Mouse (Mus musculus) heart, postnatal 0 days (tissue): ENCODE data around the gene Olfr47. TPM values are rescaled to one million over a fixed set of nuclear protein-coding genes. Genes with fewer than 3 reads are reported as not detected.

Experiments used
- ATAC-seq: fragments of 200-750 bp; cut with Nextera tagmentation; 2 replicates; pipeline ENCODE4 v1.8.0; 2017; ENCODE audit warnings: low read depth, moderate number of reproducible peaks, moderate library complexity; ENCODE audit not compliant: insufficient read depth
- DNase-seq: peaks from one replicate; pipeline ENCODE4 v3.0.0-alpha.2; 2016; ENCODE audit warnings: low spot score
- H3K27ac ChIP-seq: fragments of 300-500 bp; sonication (generic); 2 replicates; pipeline ENCODE4 v1.5.1; 2014; ENCODE audit warnings: low read depth, mild to moderate bottlenecking
- H3K27me3 ChIP-seq: fragments of 300-500 bp; sonication (generic); 2 replicates; pipeline ENCODE4 v1.6.1; 2014; ENCODE audit warnings: low read length, mixed read lengths; ENCODE audit not compliant: control insufficient read depth, insufficient read depth
- H3K36me3 ChIP-seq: fragments of 300-500 bp; sonication (generic); replicated peaks from 2 replicates; pipeline ENCODE4 v1.6.1; 2014; ENCODE audit warnings: low read length, mixed read lengths; ENCODE audit not compliant: control insufficient read depth, insufficient read depth
- H3K4me1 ChIP-seq: fragments of 300-500 bp; sonication (generic); 2 replicates; pipeline ENCODE4 v1.6.1; 2014; ENCODE audit warnings: antibody characterized with exemption; ENCODE audit not compliant: control insufficient read depth, insufficient read depth
- H3K4me2 ChIP-seq: fragments of 300-500 bp; sonication (generic); 2 replicates; pipeline ENCODE4 v1.6.1; 2014; ENCODE audit warnings: low read depth, mild to moderate bottlenecking, low read length, moderate library complexity
- H3K4me3 ChIP-seq: fragments of 300-500 bp; sonication (generic); 2 replicates; pipeline ENCODE4 v1.5.1; 2014; ENCODE audit warnings: low read depth, low read length
- H3K9ac ChIP-seq: fragments of 300-500 bp; sonication (generic); replicated peaks from 2 replicates; pipeline ENCODE4 v1.6.1; 2014; ENCODE audit warnings: low read depth, low read length, mixed read lengths
- H3K9me3 ChIP-seq: fragments of 300-500 bp; sonication (generic); replicated peaks from 2 replicates; pipeline ENCODE4 v1.6.1; 2016; ENCODE audit warnings: low read length; ENCODE audit not compliant: control insufficient read depth
- CTCF ChIP-seq: IDR thresholded peaks from 2 replicates; pipeline ENCODE4 v1.5.1; 2016; ENCODE audit warnings: antibody characterized with exemption, control low read depth, low read depth
- EP300 ChIP-seq: IDR thresholded peaks from 2 replicates; pipeline ENCODE4 v1.6.1; 2016; ENCODE audit warnings: antibody characterized with exemption, low read depth
- WGBS: fragments of 180-500 bp; shearing (Covaris S2); extraction: QIAGEN DNeasy Blood & Tissue Kit; methylation state at CpG from one replicate; pipeline ENCODE4 v1.1.7; 2014; 5-methylcytosine and 5-hydroxymethylcytosine counted together
- polyA plus RNA-seq: library from polyadenylated mRNA; unstranded; fragments of >200 nt; fragmentation: Nextera tagmentation; extraction: Ambion mirVana; gene quantifications from 2 replicates; pipeline ENCODE4 v1.2.1, GENCODE M21; 2015
- total RNA-seq: library from RNA; depleted of rRNA; stranded (reverse); fragments of >200 nt; gene quantifications from 2 replicates; pipeline ENCODE4 v1.2.3, GENCODE M21; 2014; ENCODE audit warnings: low replicate concordance; rRNA removed

Olfr47 gene
- total and polyA plus RNA-seq, 2 experiments from 2014 or later = not detected

DNA sequence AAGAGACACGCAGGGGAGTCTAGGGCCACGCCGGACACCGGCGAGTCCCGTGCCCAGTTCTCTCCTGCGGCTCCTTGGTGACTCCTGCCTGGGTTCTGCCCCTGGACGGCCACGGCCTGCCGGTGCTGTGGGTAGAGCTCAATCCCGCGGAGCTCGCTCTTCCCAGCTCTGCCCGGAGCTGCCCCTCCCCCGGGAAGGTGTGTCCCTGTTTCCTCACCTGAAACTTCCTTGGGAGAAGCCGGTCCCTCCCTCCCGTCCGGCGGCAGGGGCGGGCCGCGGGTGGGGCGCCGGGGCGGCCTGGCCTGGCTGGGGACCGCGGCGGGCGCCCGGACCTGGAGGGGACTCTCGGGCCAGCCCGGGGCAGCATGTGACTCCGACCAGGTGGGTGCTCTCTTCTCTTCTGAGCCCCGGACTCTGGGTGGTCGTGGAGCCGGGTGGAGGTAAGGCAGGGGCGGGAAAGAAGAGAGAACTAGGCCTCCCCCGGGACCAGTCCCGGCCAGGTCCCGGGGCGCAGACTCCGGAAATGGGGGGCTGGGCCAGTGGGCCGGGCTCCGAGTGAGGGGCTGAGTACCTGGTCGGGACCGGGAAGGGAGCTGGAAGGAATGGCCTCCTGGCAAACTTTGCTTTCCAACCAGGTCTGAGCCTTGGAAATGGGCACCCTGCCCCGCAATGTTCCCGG, 34.2 kb downstream of the Olfr47 start, which contains the start of gene Arhgef5:
Gene Arhgef5 (plus strand): TSS at position 220 of the 679 bp plus-strand sequence.
- DNase-seq = peak; percentile 21
- under 1% methylated on average over 42 of the region's 48 CpGs for WGBS
- peak within 1 kb of the TSS; percentile 73 for H3K27ac ChIP-seq
- no peaks in the 10 kb centered on the region for H3K36me3 ChIP-seq
- peaks cover 8% of the 10 kb centered on the region; the same call in 1 of the 2 replicates for H3K4me1 ChIP-seq
- no peaks in the 10 kb centered on the region for H3K9me3 ChIP-seq
- H3K27me3 ChIP-seq = no peaks in the 10 kb centered on the region
- peak; percentile 71 for ATAC-seq
- peak within 1 kb of the TSS; percentile 90 for H3K4me2 ChIP-seq
- no peak for TF ChIP-seq CTCF
- no peak for TF ChIP-seq EP300
- H3K4me3 ChIP-seq = peak within 1 kb of the TSS; percentile 72
- H3K9ac ChIP-seq = peak within 1 kb of the TSS; percentile 91

GRCm38 (mm10) chr6:43266356-43266755, 35.0 kb downstream of the Olfr47 start:
- H3K36me3 ChIP-seq = no peaks in the 10 kb centered on the region
- H3K27me3 ChIP-seq = no peaks in the 10 kb centered on the region
- peaks cover 8% of the 10 kb centered on the region; the same call in 1 of the 2 replicates for H3K4me1 ChIP-seq
- ATAC-seq (peak; percentile 69), DNase-seq (peak; percentile 47)
- H3K9me3 ChIP-seq = no peaks in the 10 kb centered on the region
- 3% methylated on average over 8 of the region's 8 CpGs for WGBS
- peak overlapping the region; percentile 91 for H3K9ac ChIP-seq
- peak overlapping the region; percentile 90 for H3K4me2 ChIP-seq
- H3K27ac ChIP-seq = peak overlapping the region; percentile 73
- peak overlapping the region; percentile 72 for H3K4me3 ChIP-seq
- TF ChIP-seq CTCF = no peak
- no peak for TF ChIP-seq EP300

DNA sequence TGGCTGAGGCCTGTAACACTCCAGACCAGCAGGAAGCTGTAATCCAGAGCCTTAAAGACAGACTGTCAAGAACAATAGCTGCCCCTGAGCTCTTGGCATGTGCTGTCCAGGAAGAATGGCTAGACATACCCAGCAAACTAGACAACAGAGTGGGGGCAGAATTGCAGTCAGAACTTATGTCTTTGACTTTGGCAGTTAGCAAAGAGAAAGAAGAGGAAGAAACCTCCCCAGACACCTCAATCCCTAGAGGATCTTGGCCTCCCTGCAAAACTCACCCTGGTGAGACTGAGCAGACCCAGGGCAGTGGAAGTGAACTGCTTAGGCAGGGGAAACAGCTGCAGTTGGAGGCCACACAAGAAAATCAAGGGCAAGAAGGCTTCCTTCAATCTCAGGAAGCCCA, 41.3 kb downstream of the Olfr47 start:
- Histone ChIP-seq H3K9ac (no peak overlapping the region), H3K36me3 (peaks cover 34% of the 10 kb centered on the region; the same call in 1 of the 2 replicates), H3K4me1 (no peaks in the 10 kb centered on the region), H3K4me2 (no peak overlapping the region), H3K4me3 (no peak overlapping the region), H3K27me3 (no peaks in the 10 kb centered on the region), H3K27ac (peak overlapping the region; percentile 68), H3K9me3 (no peaks in the 10 kb centered on the region)
- peak; percentile 45 for DNase-seq
- TF ChIP-seq EP300 (no peak; the same call in 1 of the 2 replicates), CTCF (no peak)
- ATAC-seq = peak; percentile 78

DNA sequence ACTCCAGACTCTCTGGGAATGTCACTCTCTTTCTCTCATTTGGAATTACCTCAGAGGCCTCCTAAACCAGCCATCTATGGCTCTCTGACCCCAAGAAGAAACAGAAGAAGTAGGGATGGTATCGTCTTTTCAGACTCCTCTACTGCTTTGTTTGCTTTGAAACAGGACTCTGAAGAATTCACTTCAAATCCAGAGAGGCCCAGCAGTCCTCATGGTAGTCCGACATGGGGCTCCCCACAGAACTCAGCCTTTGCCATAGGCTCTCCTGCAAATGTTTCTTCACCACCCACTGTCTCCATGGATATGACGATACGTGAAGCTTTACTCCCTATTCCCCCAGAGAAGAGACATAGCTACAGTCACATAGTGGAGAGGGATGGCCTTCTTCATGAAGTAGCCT, 42.8 kb downstream of the Olfr47 start:
- H3K27ac ChIP-seq = no peak overlapping the region

GRCm38 (mm10) chr6:43278247-43278646, 46.9 kb downstream of the Olfr47 start:
- DNase-seq = peak; percentile 46
- ATAC-seq = no peak
- Histone ChIP-seq H3K4me1 (no peaks in the 10 kb centered on the region), H3K27me3 (no peaks in the 10 kb centered on the region), H3K9me3 (no peaks in the 10 kb centered on the region), H3K9ac (no peak overlapping the region), H3K36me3 (peaks cover 64% of the 10 kb centered on the region), H3K4me3 (no peak overlapping the region), H3K27ac (no peak overlapping the region), H3K4me2 (no peak overlapping the region)
- TF ChIP-seq CTCF (peak; percentile 65), EP300 (no peak)

More for the DNA sequence above, 42.8 kb downstream of the Olfr47 start:
- Histone ChIP-seq H3K9ac (no peak overlapping the region), H3K4me1 (no peaks in the 10 kb centered on the region), H3K36me3 (peaks cover 34% of the 10 kb centered on the region; the same call in 1 of the 2 replicates), H3K4me3 (no peak overlapping the region), H3K27me3 (no peaks in the 10 kb centered on the region), H3K9me3 (no peaks in the 10 kb centered on the region), H3K4me2 (no peak overlapping the region)
- no peak for ATAC-seq
- TF ChIP-seq EP300 (no peak), CTCF (no peak)
- WGBS = 87% methylated on average over 4 of the region's 4 CpGs
- no peak for DNase-seq

DNA sequence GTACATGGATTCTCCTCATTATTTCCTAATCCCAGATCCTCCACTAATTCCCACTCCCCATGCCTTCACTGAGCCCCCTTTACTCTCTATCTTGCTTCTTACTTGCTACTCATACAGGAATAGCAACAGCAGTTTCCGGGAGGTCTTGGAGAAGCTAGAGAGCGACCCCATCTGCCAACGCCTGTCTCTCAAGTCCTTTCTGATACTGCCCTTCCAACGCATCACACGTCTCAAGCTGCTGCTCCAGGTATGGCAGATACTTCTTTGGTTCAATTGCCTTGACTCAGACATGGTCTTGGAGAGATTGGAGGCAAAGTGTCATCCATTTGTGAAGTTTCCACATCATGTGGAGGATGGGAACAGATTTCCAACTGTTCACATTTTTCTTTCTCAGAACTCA, 49.2 kb downstream of the Olfr47 start:
- 62% methylated on average over 5 of the region's 5 CpGs for WGBS
- DNase-seq = no peak
- H3K36me3 ChIP-seq = peaks cover 68% of the 10 kb centered on the region

More for the DNA sequence above, 49.2 kb downstream of the Olfr47 start:
- H3K9me3 ChIP-seq = no peaks in the 10 kb centered on the region
- H3K9ac ChIP-seq = no peak overlapping the region
- no peak overlapping the region for H3K27ac ChIP-seq
- H3K27me3 ChIP-seq = no peaks in the 10 kb centered on the region
- H3K4me1 ChIP-seq = no peaks in the 10 kb centered on the region
- H3K4me3 ChIP-seq = no peak overlapping the region
- TF ChIP-seq CTCF (no peak), EP300 (no peak)
- ATAC-seq = no peak
- no peak overlapping the region for H3K4me2 ChIP-seq

Other genes starting within 250 kb of the Olfr47 start
- not detected in 2 replicates for gene Olfr441, start 125.2 kb upstream of the Olfr47 start, total RNA-seq
- not detected in 2 replicates for gene Olfr441, start 125.2 kb upstream of the Olfr47 start, polyA plus RNA-seq
- gene Olfr237-ps1, start 85.0 kb upstream of the Olfr47 start, total RNA-seq = not detected in 2 replicates
- not detected in 2 replicates for gene Olfr237-ps1, start 85.0 kb upstream of the Olfr47 start, polyA plus RNA-seq
- gene Olfr437, start 68.2 kb upstream of the Olfr47 start, total RNA-seq = not detected in 2 replicates
- gene Olfr437, start 68.2 kb upstream of the Olfr47 start, polyA plus RNA-seq = not detected in 2 replicates
- not detected in 2 replicates for gene Olfr13, start 59.4 kb upstream of the Olfr47 start, total RNA-seq
- gene Olfr13, start 59.4 kb upstream of the Olfr47 start, polyA plus RNA-seq = not detected in 2 replicates
- gene Olfr435, start 34.4 kb upstream of the Olfr47 start, total RNA-seq = not detected in 2 replicates
- not detected in 2 replicates for gene Olfr435, start 34.4 kb upstream of the Olfr47 start, polyA plus RNA-seq
- not detected in 2 replicates for gene Olfr434, start 18.5 kb upstream of the Olfr47 start, total RNA-seq
- not detected in 2 replicates for gene Olfr434, start 18.5 kb upstream of the Olfr47 start, polyA plus RNA-seq
- gene Arhgef5, start 34.1 kb downstream of the Olfr47 start, total RNA-seq = 9.1 and 13.7 TPM in 2 replicates
- 3.6 and 5.1 TPM in 2 replicates for gene Arhgef5, start 34.1 kb downstream of the Olfr47 start, polyA plus RNA-seq
- not detected in 2 replicates for gene Nobox, start 78.0 kb downstream of the Olfr47 start, total RNA-seq
- gene Nobox, start 78.0 kb downstream of the Olfr47 start, polyA plus RNA-seq = not detected in 2 replicates